Comparison of ENCODE assay signal across 23 mouse cellular contexts in genomic region chr12:83207481-83207880, GRCm38 (mm10).
DNase-seq lines count a peak whose midpoint lies in the region; ATAC-seq lines count a peak whose summit lies in the region.
"Had no signal": no experiment of that assay in that cellular context is flagged by ENCODE, and none has a peak within 500 bp of the region (broad histone marks: within the 10 kb centered on the region; RNA-seq: fewer than 3 reads in every experiment).

No protein-coding gene starts in this region.

- 70% methylated on average over 5 of the region's 5 CpGs for WGBS in heart, embryonic 10.5 days
- WGBS in midbrain, embryonic 15.5 days: 76% methylated on average over 5 of the region's 5 CpGs
- 74% methylated on average over 4 of the region's 5 CpGs for WGBS in midbrain, embryonic 11.5 days
- WGBS in neural tube, embryonic 15.5 days: 72% methylated on average over 5 of the region's 5 CpGs

- no peak overlapping the region for H3K9ac ChIP-seq in midbrain, embryonic 15.5 days
- no peak overlapping the region for H3K9ac ChIP-seq in midbrain, embryonic 11.5 days (ENCODE audit: low read length)
- H3K9ac ChIP-seq in neural tube, embryonic 15.5 days (replicated peaks): no peak overlapping the region
- H3K9ac ChIP-seq: embryonic facial prominence, embryonic 12.5 days; forebrain, postnatal 0 days; heart, embryonic 12.5 days; liver, embryonic 13.5 days; midbrain, embryonic 13.5 days had no signal

- H3K36me3 ChIP-seq in heart, embryonic 10.5 days: no peaks in the 10 kb centered on the region
- no peaks in the 10 kb centered on the region for H3K36me3 ChIP-seq in midbrain, embryonic 15.5 days (replicated peaks)
- H3K36me3 ChIP-seq in midbrain, embryonic 11.5 days (ENCODE audit: control insufficient read depth, insufficient read depth, low read length): no peaks in the 10 kb centered on the region
- H3K36me3 ChIP-seq in neural tube, embryonic 15.5 days: no peaks in the 10 kb centered on the region
- H3K36me3 ChIP-seq: embryonic facial prominence, embryonic 12.5 days; heart, embryonic 12.5 days; liver, embryonic 13.5 days; midbrain, embryonic 13.5 days had no signal

- DNase-seq in heart, embryonic 10.5 days (ENCODE audit: low spot score): no peak
- no peak for DNase-seq in heart, postnatal 25 days (ENCODE audit: low spot score)
- no peak for DNase-seq in midbrain, embryonic 11.5 days (ENCODE audit: low spot score, missing footprints)
- peak; percentile 71 for DNase-seq in cerebellum, adult 9-10 months
- no peak for DNase-seq in thymus, postnatal 14 days
- DNase-seq: adrenal gland, adult 2 months; gastrocnemius, postnatal 14 days; heart, adult 11 months; kidney, postnatal 25 days; liver, embryonic 13.5 days; lung, adult 2 months; lung, postnatal 14 days; thymus, adult 2 months had no signal

- H3K4me3 ChIP-seq in heart, embryonic 10.5 days: no peak overlapping the region
- no peak overlapping the region for H3K4me3 ChIP-seq in midbrain, embryonic 15.5 days
- H3K4me3 ChIP-seq in midbrain, embryonic 11.5 days (ENCODE audit: low read depth, low read length): no peak overlapping the region
- H3K4me3 ChIP-seq in neural tube, embryonic 15.5 days (replicated peaks): no peak overlapping the region
- H3K4me3 ChIP-seq: embryonic facial prominence, embryonic 12.5 days; erythroblast, embryonic 14.5 days; heart, embryonic 12.5 days; liver, embryonic 13.5 days; midbrain, embryonic 13.5 days; myocyte had no signal

- no peaks in the 10 kb centered on the region for H3K27me3 ChIP-seq in heart, embryonic 10.5 days (ENCODE audit: insufficient read depth, poor library complexity, severe bottlenecking)
- H3K27me3 ChIP-seq in midbrain, embryonic 15.5 days (replicated peaks): no peaks in the 10 kb centered on the region
- no peaks in the 10 kb centered on the region for H3K27me3 ChIP-seq in midbrain, embryonic 11.5 days (ENCODE audit: control insufficient read depth, insufficient read depth, low read length)
- no peaks in the 10 kb centered on the region for H3K27me3 ChIP-seq in neural tube, embryonic 15.5 days (replicated peaks)
- H3K27me3 ChIP-seq: embryonic facial prominence, embryonic 12.5 days; heart, embryonic 12.5 days; midbrain, embryonic 13.5 days had no signal

- no peaks in the 10 kb centered on the region for H3K9me3 ChIP-seq in heart, embryonic 10.5 days
- no peaks in the 10 kb centered on the region for H3K9me3 ChIP-seq in midbrain, embryonic 15.5 days
- no peaks in the 10 kb centered on the region for H3K9me3 ChIP-seq in midbrain, embryonic 11.5 days (ENCODE audit: control insufficient read depth, low read length)
- H3K9me3 ChIP-seq in neural tube, embryonic 15.5 days (replicated peaks): no peaks in the 10 kb centered on the region
- H3K9me3 ChIP-seq: embryonic facial prominence, embryonic 12.5 days; heart, embryonic 12.5 days; liver, embryonic 13.5 days; midbrain, embryonic 13.5 days had no signal

- H3K27ac ChIP-seq in heart, embryonic 10.5 days: peak overlapping the region; percentile 44; the same call in 1 of the 2 replicates
- peak overlapping the region; percentile 48; the same call in 1 of the 2 replicates for H3K27ac ChIP-seq in midbrain, embryonic 15.5 days
- H3K27ac ChIP-seq in midbrain, embryonic 11.5 days (ENCODE audit: low read depth, low read length): no peak overlapping the region
- peak overlapping the region; percentile 48 for H3K27ac ChIP-seq in neural tube, embryonic 15.5 days (replicated peaks)
- H3K27ac ChIP-seq: embryonic facial prominence, embryonic 12.5 days; liver, embryonic 13.5 days; stomach, postnatal 0 days had no signal

- intact Hi-C loops in heart, postnatal 25 days (cut with DNase I): loop anchor here (5.0 kb wide), 1 partner anchor 90 kb away; no protein-coding TSS in a partner anchor

- H3K4me2 ChIP-seq in midbrain, embryonic 15.5 days: no peak overlapping the region
- H3K4me2 ChIP-seq in midbrain, embryonic 11.5 days: no peak overlapping the region
- no peak overlapping the region for H3K4me2 ChIP-seq in neural tube, embryonic 15.5 days
- H3K4me2 ChIP-seq: embryonic facial prominence, embryonic 12.5 days; heart, embryonic 12.5 days; liver, embryonic 13.5 days; midbrain, embryonic 13.5 days had no signal

- no peak for ATAC-seq in midbrain, embryonic 15.5 days (replicated peaks)
- ATAC-seq in midbrain, embryonic 11.5 days (ENCODE audit: low FRiP score): no peak
- no peak for ATAC-seq in neural tube, embryonic 15.5 days (ENCODE audit: low FRiP score)
- ATAC-seq: intestine, postnatal 0 days; midbrain, embryonic 13.5 days had no signal

- peaks cover 83% of the 10 kb centered on the region for H3K4me1 ChIP-seq in heart, embryonic 10.5 days
- peaks cover 21% of the 10 kb centered on the region for H3K4me1 ChIP-seq in midbrain, embryonic 15.5 days
- H3K4me1 ChIP-seq in midbrain, embryonic 11.5 days (ENCODE audit: control insufficient read depth, insufficient read depth, low read length): peaks cover 2% of the 10 kb centered on the region; the same call in 1 of the 2 replicates
- H3K4me1 ChIP-seq in neural tube, embryonic 15.5 days: peaks cover 31% of the 10 kb centered on the region
